Mouse (Mus musculus) Muller cell, postnatal 12 days (primary cell): Measurements from ENCODE around the gene Cfap100.

Source experiments
- DNase-seq: peaks from one replicate; pipeline ENCODE4 v3.0.0-alpha.2; 2015; ENCODE audit errors: inconsistent ontology term

Cfap100 gene

DNA sequence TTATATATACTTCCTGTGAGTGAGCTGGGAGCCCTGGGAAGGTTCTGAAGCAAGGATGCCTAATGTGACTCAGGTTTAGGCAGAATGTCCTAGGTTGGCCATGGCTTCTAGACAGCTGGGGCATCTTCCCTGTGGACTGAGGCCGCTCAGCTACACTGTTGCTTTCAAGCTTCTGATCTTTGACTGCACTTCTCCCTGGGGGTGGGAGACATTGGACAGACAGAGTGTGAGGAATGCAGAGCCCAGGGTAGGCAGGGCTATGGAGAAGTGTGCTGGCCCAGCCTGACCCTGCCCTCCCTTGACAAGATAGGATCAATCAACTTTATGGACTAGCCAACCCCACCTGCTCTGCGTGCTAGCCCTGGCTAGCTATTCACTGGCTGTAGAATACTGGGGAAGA lies 32.6 kb upstream of the Cfap100 start:
- no peak for DNase-seq

DNA sequence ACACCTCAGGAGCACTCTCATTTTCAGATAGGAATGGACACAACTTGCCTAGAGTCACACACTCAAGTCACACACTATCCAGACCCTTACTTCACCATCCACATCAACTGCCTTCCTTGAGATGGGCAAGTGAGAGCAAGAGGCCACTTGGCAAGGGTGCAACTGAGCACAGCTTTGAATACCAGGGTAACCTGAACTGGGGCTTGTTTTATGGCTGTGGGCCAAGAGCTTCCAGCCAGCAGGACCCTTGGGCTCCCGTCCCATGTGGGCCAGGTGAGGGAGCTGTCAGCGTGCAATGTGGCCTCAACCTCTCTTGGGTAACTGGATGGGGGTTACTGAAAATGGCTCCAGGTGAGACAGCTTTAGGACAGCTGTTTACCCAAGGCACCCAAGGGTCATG lies 28.8 kb upstream of the Cfap100 start:
- DNase-seq, result no peak

DNA sequence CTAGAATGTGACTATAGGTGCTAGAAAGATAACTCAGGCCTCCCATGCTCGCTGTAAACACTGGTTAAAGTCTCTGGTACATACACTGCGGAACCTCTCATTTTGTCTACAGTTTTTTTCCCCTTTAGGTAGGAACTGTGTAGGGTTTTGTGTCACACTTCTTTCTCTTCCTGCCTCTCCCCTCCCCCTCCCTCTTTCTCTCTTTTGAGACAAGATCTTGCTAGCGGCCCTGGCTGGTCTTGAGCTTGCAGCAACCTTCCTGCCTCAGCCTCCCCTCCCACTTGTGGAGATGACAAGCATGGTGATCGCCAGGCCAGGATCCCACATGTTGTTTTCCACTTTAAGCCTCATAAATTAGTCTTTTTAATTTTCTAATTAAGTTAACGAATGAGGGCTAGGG lies 25.2 kb upstream of the Cfap100 start:
- no peak for DNase-seq

DNA sequence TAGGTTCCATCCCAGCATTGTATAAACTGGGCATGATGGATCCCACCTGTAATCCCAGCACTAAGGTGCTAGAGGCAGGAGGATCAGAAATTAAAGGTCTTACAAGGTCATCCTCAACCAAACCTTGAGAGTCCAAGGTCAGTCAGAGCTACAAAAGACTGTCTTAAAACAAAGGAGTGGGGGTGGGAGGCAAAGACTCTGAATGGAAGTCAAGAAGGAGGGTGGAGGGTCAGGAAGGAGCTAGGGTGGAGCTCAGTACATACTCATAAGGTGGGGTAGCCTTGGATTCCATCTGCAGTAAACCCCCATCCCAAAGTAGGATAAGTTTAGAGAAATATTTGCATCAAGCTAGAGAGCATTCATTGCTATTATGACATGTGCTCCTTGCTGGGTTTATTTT lies 24.0 kb upstream of the Cfap100 start:
- DNase-seq, result no peak

DNA sequence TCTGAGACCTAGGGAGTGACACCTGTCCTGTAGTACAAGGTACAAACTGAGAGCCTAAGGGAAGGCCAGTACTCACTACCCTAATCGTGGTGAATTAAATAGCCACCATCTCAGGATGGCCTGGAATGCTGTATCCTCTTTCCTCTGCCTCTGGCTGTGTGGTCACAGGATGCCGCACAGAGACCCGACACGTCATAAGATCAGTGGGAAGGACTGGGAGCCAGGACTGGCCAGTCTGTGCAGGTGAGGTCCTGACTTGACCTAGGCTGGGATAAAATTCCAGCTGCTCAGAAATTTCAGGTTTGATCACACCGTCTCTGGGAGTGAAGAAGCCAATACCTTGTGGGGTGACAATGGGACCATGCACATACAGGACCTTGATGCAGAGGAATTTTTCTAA lies 22.9 kb upstream of the Cfap100 start:
- DNase-seq, result no peak

DNA sequence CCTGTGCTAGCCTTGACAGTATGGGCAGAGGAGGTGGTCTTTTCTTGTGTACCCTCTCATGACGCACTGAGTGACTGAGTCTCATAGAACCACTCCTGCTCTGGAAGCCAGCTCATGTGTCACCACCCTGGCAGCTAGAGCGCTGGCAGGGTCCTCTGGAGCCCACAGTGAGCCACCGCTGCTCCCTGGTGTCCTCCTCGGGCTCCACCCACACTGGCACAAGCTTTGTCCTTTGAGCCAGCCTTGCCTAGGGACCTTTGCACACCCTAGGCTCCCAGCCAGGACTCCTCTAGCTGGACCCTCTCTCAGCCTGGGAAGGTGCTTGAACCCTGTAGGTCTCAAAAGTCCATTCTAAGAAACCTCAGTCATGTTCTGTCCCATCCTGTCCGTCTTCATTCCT lies 22.1 kb upstream of the Cfap100 start:
- peak; percentile 56 for DNase-seq

DNA sequence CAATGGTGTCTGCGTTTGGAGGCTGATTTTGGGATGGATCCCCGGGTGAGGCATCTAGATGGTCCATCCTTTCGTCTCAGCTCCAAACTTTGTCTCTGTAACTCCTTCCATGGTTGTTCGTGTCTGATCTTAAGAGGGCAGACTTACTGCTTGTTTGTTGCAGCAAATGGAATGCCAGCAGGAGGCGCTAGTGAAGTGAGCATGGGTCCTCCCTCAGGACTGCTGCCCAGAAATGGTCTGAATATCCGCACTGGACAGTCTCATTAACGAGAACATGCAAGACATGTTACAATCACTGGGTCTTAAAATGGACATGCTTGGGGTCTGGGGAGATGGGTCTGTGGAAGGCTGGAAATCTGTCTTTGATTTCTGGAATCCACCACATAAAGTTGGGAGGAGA lies 21.6 kb upstream of the Cfap100 start:
- peak; percentile 41 for DNase-seq

DNA sequence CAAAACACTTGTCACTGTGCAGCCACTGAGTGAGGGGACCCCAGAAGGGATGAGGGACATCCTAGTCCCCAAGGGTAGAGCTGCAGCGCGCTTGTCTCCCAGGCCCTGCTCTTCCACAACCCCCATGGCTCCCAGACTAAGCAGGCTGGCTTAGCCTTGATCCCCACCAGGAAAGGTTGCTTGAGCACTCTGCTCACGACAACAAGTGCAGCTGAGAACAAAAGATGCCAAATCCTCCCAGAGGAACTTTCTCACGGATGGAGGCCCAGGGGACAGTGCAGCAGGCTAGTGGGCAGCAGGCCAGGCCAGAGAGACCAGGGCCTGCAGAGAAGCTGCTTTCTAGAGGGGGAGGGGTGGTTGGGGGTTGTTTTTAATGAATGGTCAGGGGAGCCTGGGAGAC lies 18.3 kb upstream of the Cfap100 start:
- DNase-seq, result peak; percentile 24

DNA sequence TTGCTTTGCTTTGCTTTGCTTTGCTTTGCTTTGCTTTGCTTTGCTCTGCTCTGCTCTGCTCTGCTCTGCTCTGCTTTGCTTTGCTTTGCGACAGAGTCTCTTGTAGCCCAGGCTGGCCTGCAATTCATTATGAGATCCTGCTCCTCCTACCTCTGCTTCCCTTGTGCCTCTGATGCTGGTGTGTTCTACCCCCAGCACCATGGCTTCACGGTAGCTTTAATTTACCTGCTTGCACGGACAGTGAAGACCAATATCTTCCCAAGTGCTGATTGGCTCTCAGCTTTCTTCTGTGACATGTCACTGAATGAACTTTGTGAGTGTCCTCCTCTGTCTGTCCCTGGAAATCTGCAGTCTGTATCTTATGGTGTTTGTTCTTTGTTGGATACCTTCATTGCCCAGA lies 8.4 kb upstream of the Cfap100 start:
- DNase-seq, result no peak

DNA sequence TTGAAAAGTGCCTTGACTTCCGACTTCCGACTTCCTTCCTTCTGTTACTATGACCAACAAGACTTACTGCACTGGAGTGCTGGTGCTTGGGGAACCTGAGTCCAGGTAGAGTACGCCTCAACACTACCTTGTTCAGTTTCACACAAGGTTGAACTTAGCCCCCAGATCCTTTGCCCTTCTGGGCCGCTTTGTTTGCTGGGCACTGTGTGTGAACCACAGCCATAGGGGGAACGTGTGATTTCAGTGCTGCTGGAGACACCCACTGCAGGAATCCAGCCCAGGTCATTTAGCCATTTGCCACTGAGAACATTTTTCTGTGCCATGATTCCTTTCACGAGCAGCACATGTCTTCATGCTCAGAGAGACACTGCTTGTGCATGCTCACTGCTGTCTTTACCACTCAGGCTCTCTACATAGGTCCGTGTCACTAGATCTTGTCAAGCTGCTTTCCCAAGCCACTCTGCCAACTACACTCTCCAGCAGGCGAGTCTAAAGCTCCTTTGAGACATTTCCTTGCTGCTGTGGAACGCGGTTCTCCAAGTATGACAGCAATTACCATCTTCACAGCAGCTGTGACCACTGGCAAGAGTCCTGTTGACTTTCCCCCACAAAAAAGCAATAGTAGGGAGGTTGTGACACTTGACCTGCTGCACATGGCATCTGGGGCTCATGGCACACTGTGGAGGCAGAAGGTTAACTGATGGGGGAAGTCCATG lies 7.8 kb upstream of the Cfap100 start:
- DNase-seq, result no peak

DNA sequence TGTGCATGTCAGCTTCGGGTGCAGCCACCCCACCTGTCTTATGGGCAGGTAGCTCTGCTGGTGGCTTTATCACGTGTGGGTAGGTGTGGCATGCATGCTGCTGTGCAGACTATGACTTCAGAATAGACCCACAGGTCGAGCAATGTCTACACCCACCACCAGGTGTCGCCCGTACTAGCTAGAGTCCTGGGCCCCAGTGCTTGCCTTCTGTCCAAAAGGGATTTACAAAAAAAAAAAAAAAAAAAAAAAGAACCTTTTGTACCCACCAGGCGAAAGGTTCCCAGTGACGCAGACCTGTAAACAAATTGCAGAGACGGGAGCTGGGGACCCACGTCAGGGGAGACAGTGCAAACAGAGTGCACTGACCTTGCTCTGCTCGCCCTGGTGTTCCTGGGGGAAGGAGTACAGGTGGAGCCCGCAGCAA lies 6.6 kb upstream of the Cfap100 start:
- peak; percentile 72 for DNase-seq

DNA sequence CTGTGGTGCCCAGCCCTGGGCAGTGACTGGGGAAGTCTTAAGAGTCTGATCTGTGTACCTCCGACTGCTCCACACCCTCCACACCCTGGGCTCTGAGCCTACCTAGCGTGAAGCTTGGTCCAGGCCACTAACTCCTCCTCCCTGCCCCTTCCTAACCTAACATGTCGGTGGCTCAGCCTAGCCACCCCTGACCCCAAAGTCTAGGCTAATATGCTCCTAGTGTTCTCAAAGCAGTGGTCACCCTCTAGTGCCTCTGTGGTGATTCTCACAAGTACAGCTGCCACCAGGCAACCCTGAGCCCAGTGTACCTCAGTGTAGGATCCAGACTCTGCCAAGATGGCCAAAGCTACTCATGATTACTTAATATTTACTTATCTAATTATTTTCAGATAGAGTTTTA lies 6.1 kb upstream of the Cfap100 start:
- no peak for DNase-seq

DNA sequence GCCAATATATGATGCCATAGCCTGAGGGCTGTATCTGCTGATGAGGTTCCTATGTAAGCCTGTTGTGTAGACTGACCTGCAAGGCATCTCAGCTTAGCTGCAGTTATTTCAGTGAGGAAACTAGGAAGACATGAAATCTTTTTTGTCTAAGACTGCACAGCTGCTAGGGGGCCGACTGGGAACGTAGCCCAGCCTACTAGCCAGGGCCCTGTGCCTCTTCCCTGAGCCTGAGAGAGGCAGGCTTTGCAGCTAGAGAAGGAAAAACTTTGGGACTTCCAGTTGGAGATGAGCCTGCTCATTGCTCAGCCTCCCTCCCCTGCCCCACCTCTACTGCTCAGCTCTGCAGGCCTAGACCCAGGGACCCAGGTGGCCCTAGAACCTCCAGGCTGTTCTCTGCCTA lies 2.9 kb upstream of the Cfap100 start:
- DNase-seq, result no peak

DNA sequence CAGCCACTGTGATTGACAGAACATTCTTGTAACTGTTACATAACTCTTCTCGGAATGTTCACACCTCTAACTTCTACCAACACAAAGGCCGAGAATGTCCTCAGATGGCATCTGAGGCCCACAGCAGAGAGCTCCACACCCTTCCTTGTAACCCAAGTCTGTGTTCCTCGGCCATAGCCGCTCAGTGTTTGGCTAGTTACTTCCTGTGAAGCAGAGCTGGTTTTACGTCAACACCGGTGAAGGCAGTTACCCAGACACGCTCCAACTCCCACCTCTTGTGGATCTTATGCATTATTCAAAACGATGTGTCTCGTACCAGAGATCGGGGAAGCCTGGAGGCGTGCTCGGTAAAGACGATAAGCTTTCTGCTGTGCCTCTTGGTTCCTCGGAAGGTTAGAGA lies 1.3 kb upstream of the Cfap100 start:
- DNase-seq, result no peak

DNA sequence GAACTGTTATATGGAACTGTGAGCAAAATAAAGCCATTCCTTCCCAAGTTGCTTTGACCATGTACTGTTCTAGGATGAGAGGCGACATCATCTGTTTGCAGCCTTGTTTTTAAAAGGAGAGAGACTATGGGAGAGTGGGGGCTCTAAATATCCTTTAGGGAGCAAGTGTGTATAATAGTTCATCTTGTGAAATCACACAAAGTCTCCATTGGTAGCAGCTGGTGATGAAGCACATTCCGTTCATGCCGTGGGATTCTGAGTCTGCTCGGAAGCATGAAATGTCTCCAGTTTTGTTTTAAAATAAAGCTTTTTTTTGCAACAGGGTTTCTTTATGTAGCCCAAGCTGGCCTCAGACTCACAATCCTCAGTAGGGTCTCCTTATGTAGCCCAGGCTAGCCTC lies 2.6 kb downstream of the Cfap100 start:
- peak; percentile 78 for DNase-seq

DNA sequence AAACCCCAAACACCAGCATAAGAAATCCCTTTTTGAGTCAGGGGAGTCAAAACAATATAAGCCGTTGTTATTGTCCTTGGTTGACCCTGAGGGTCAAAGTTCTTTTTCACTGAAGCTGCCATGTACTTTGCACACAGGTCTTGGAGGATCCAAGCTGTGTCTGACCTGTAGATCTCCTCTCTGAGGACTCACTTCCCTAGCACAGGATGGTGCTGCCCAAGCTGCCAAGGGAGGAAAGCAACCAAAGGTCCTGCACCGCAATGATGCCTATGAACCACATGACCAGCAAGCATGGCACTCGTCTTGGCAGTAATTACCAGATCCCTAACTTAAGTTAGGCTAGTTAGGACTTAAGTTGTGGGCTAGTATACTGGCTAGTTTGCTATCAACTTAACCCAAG lies 3.2 kb downstream of the Cfap100 start:
- no peak for DNase-seq

DNA sequence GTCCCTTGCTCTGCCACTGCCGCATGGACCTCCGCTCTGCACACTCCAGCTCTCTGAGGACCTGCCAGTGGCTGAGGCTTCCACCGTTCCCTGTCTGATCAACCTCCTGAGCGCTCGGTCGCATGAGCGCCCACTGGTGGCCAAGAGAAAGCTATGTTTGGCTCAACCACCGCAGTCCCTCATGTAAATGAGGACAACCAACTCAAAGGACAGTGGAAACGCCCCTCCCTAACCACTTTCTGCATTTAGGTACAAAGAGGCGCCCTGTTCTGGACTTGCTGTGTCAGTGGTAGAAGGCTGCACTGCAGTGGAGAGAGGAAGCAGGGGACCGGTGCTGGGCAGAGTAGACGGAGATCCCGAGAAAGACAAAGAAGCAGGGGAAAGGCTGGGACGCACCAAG lies 6.0 kb downstream of the Cfap100 start:
- peak; percentile 73 for DNase-seq

DNA sequence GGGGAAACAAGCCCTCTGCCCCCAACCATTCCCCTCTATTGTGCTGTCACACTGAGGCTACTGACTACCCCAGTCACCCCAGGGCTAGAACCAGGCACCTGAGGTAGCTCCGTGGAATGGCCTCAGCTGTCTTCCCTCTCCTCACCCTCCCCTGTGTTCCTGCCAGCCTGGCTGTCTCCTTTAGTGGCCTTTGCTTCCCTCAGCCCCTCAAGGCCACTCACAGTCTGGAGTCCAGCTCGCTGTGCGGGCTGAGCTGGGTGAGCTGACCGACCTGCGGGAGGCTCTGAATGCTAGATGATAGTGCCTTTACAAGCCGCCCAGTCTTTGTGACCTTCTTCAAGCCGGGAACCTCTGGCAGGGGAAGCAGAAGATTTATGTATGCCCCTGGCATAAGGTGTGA lies 16.7 kb downstream of the Cfap100 start:
- DNase-seq, result no peak

DNA sequence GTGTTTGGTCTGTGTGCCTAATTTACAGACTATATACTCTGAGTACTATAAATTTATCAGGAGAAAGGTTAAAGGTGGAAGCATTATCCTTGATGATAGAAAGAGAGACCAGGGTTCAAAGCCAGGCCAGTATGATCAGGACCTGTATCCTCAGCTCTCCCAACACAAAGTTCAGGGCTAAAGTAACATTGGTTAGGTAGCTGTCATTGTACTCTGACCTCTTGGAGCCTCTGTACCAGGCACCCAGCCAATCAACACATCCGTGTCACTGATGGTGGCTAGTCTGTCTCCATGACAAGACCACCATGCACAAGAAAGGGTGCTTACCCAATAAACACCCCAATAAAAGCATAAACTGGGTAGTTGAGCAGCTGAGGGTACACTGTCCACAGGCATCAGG lies 17.6 kb downstream of the Cfap100 start:
- no peak for DNase-seq

DNA sequence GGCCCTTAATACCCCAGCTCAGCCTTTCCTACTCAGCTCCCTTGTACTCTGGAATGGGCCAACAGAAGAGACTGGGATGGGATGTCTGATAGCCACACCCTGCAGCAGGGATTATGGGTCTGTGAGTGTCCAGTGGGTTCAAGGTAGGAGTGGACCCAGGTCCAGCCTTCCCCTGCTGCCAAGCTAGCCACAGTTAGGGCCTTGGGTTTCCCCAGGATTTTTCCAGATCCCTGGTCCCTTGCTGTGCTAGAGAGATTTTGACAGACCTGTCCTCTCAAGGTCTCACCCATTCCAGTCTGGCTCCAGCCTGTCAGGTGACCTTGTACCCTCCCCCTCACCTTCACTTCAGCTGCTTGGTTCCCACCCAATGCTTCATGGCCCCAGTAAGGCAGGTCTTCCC lies 20.0 kb downstream of the Cfap100 start:
- no peak for DNase-seq

DNA sequence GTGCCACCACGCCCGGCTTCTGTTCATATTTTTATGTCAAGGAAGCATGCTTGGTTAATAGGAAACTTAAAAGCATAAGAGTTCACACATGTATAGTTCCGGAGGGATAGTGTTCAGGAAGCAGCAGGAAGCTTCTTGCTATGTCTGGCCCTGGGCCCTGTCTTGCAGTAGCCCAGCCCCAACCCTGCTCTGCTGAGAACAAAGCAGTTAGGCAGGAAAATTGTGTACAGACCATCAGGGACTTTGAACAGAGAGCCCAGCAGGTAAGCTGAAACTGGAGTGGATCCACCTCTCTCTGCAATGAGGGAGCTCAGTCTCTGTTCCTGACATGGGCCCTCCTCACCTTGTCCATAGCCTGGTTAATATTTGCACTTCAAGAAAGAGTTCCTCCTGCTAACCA lies 31.3 kb downstream of the Cfap100 start:
- no peak for DNase-seq

DNA sequence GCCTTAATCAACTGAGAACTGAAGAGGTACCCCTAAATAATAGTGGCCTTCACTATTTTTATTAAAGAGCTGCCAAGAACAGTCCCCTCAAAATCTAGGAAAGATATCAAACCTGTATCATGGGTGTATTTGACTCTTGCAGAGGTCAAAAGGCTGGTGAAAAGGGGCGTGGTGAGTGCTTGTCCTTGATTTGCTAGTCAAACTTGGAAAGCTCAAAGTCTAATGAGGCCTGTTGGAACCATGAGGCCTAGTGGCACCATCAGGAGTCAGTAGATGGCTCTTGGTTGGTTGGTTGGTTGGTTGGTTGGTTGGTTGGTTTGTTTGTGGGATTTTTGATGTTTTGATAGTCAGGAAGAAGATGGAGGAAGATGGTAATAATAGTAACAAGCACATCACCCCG lies 32.8 kb downstream of the Cfap100 start:
- no peak for DNase-seq

DNA sequence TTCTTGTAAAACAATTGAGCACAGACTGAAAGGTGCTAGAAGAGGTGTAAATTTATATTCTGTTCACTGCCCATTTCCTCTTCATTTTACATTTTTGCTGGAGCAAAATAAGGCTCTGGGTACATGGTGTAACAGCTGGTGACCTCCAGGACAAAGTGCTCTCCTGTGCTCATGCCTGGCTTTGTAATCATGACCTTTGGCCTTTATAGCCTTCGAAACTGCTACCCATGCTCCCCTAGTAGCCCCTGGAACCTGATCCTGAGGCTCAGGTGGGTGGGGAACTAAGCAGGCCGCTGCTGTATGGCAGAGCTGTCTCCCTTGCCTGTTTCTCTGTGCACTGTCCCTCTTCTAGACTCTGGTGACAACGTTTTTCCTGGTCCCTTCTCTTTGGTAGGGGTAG lies 34.6 kb downstream of the Cfap100 start:
- no peak for DNase-seq

DNA sequence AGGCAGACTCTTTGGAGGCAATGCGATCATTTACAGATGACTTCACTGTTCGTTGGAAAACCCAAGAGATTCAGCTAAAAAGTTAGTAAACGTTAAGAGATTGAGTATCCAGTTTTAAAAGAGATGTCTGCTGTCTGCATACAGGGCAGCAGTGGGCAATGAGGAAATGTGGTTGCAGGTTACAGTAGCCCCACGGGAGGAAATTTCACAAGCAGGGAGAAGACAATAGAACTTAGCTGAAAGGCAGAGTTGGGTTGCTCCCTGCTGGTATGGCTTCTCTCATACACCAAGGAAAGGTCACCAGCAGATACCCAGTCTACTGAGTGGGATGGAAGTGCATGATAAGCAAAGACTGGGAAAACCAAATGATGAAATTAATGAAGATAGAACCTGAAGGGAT lies 38.0 kb downstream of the Cfap100 start:
- no peak for DNase-seq
